Mouse (Mus musculus) ES-E14 (cell line): Measurements from ENCODE around the gene Mrps27. TPM values are rescaled to one million over a fixed set of nuclear protein-coding genes. Genes with fewer than 3 reads are reported as not detected.

Experiments used
- DNase-seq: peaks from one replicate; pipeline ENCODE4 v3.0.0-alpha.2; 2013; ENCODE audit warnings: low read depth, low spot score
- H3K27ac ChIP-seq: 2 replicates; pipeline ENCODE4 v1.5.1; 2012; ENCODE audit warnings: low read depth, mild to moderate bottlenecking, low read length, moderate library complexity, mixed read lengths; ENCODE audit not compliant: poor library complexity, insufficient read depth, severe bottlenecking
- H3K36me3 ChIP-seq: 2 replicates; pipeline ENCODE4 v1.6.1; 2012; ENCODE audit warnings: mild to moderate bottlenecking, low read length, moderate library complexity, mixed read lengths; ENCODE audit not compliant: control insufficient read depth, poor library complexity, insufficient read depth, severe bottlenecking
- H3K4me1 ChIP-seq, 2 experiments: fragments of 150-350 bp in 1 of 2; sonication (generic) in 1 of 2; 2 replicates each; pipeline ENCODE4 v1.6.1; 2012; ENCODE audit warnings: low read length in 2 of 2, mild to moderate bottlenecking in 1 of 2, mixed read lengths in 1 of 2; ENCODE audit not compliant: control insufficient read depth in 2 of 2, insufficient read depth in 2 of 2, poor library complexity in 1 of 2
- H3K4me3 ChIP-seq, 2 experiments: fragments of 150-350 bp in 1 of 2; sonication (generic) in 1 of 2; 2 replicates each; pipeline ENCODE4 v1.5.1; 2012; ENCODE audit warnings: low read length in 2 of 2, low read depth in 1 of 2, mild to moderate bottlenecking in 1 of 2, mixed read lengths in 1 of 2; ENCODE audit not compliant: insufficient read depth in 1 of 2, poor library complexity in 1 of 2, severe bottlenecking in 1 of 2
- H3K9ac ChIP-seq: 2 replicates; pipeline ENCODE4 v1.6.1; 2012; ENCODE audit warnings: low read depth, mild to moderate bottlenecking, low read length, mixed read lengths; ENCODE audit not compliant: poor library complexity, insufficient read depth, severe bottlenecking
- H3K9me3 ChIP-seq: fragments of 150-350 bp; sonication (generic); 2 replicates; pipeline ENCODE4 v1.6.1; 2012; ENCODE audit warnings: low read depth, mild to moderate bottlenecking, low read length; ENCODE audit not compliant: control insufficient read depth, insufficient read depth
- CHD2 ChIP-seq: IDR thresholded peaks from 2 replicates; pipeline ENCODE4 v1.6.1; 2014; ENCODE audit warnings: mild to moderate bottlenecking, low read depth, low read length, inconsistent platforms
- HCFC1 ChIP-seq: IDR thresholded peaks from 2 replicates; pipeline ENCODE4 v1.6.1; 2012; ENCODE audit warnings: low read length, inconsistent platforms, borderline replicate concordance; ENCODE audit not compliant: insufficient read depth
- MAFK ChIP-seq: IDR thresholded peaks from 2 replicates; pipeline ENCODE4 v1.6.1; 2014; ENCODE audit warnings: mild to moderate bottlenecking, low read depth, low read length, inconsistent platforms; ENCODE audit not compliant: insufficient read depth
- ZC3H11A ChIP-seq: IDR thresholded peaks from 2 replicates; pipeline ENCODE4 v1.6.1; 2012; ENCODE audit warnings: low read depth, mild to moderate bottlenecking, inconsistent platforms, low read length, borderline replicate concordance
- ZNF384 ChIP-seq: IDR thresholded peaks from 2 replicates; pipeline ENCODE4 v1.6.1; 2012; ENCODE audit warnings: low read depth, low read length, inconsistent platforms
- in situ Hi-C, 2 experiments: fragments of 600-800 bp; cut with MboI; formaldehyde crosslinking; loops; one replicate each; pipeline ENCODE4 v1.15.1; 2025; ENCODE audit warnings: low sequenced_read_pairs in 2 of 2, inconsistent platforms in 1 of 2; ENCODE audit not compliant: unreplicated experiment in 2 of 2
- total RNA-seq: library from RNA; depleted of rRNA; stranded (reverse); fragments of 300-350 nt; gene quantifications from 2 replicates; pipeline ENCODE4 v1.2.3, GENCODE M21; 2012

The Mrps27 gene
- total RNA-seq, 1 experiment: 34.5 TPM

GRCm38 (mm10) chr13:99439357-99439756 is 94.8 kb downstream of the Mrps27 start:
- Histone ChIP-seq H3K36me3 (peaks cover 36% of the 10 kb centered on the region), H3K9ac (no peak overlapping the region), H3K4me3 (no peak overlapping the region), H3K4me1 (peaks cover 5 to 13% of the 10 kb centered on the region in 2 experiments; a peak in 2 of 4 replicates), H3K27ac (no peak overlapping the region), H3K9me3 (no peaks in the 10 kb centered on the region)
- in situ Hi-C loops: no loop called here
- no peak for DNase-seq
- TF ChIP-seq ZNF384 (no peak), CHD2 (no peak), ZC3H11A (no peak), MAFK (no peak), HCFC1 (no peak)

GRCm38 (mm10) chr13:99440228-99440627 is 95.6 kb downstream of the Mrps27 start:
- TF ChIP-seq ZNF384 (no peak), CHD2 (no peak), HCFC1 (no peak), MAFK (no peak), ZC3H11A (no peak)
- Histone ChIP-seq H3K4me3 (no peak overlapping the region), H3K36me3 (peaks cover 28% of the 10 kb centered on the region), H3K9me3 (no peaks in the 10 kb centered on the region), H3K27ac (no peak overlapping the region), H3K9ac (no peak overlapping the region), H3K4me1 (peaks cover 5 to 15% of the 10 kb centered on the region in 2 experiments; a peak in 3 of 4 replicates)
- in situ Hi-C loops: no loop called here
- DNase-seq: no peak

- Histone ChIP-seq H3K36me3 (peaks cover 23% of the 10 kb centered on the region), H3K4me1 (peaks cover 14 to 24% of the 10 kb centered on the region in 2 experiments), H3K9ac (no peak overlapping the region), H3K27ac (no peak overlapping the region), H3K4me3 (no peak overlapping the region), H3K9me3 (no peaks in the 10 kb centered on the region)
- in situ Hi-C loops: no loop called here
- TF ChIP-seq CHD2 (no peak), ZC3H11A (no peak), MAFK (no peak), HCFC1 (no peak), ZNF384 (no peak)
- no peak for DNase-seq
Measured at GRCm38 (mm10) chr13:99441700-99442433, 97.3 kb downstream of the Mrps27 start.

- no peaks in the 10 kb centered on the region for H3K9me3 ChIP-seq
- in situ Hi-C loops: no loop called here
- H3K4me1 ChIP-seq: peaks cover 14 to 31% of the 10 kb centered on the region in 2 experiments
- H3K27ac ChIP-seq: no peak overlapping the region
- no peak overlapping the region for H3K9ac ChIP-seq
- DNase-seq: no peak
- peaks cover 25% of the 10 kb centered on the region for H3K36me3 ChIP-seq
- TF ChIP-seq HCFC1 (no peak), ZC3H11A (no peak), CHD2 (no peak), MAFK (no peak), ZNF384 (no peak)
- no peak overlapping the region for H3K4me3 ChIP-seq
Measured at GRCm38 (mm10) chr13:99442434-99443249, 98.1 kb downstream of the Mrps27 start.
